Mouse (Mus musculus) stomach, postnatal 0 days (tissue): ENCODE results near the gene 2310057N15Rik.

Source experiments
- CTCF ChIP-seq: IDR thresholded peaks from 2 replicates; pipeline ENCODE4 v1.5.1; 2016; ENCODE audit warnings: antibody characterized with exemption, low read depth, mild to moderate bottlenecking, moderate library complexity
- EP300 ChIP-seq: optimal IDR thresholded peaks from 2 replicates; pipeline ENCODE3; 2016; ENCODE audit warnings: antibody characterized with exemption

- no peak for TF ChIP-seq CTCF
- no peak for TF ChIP-seq EP300
Observed at GRCm38 (mm10) chr16:88774106-88774505, at the start of gene 2310057N15Rik.
